Mouse (Mus musculus): ENCODE data around the gene Wdr34.

Wdr34 gene

GRCm38 (mm10) chr2:30026997-30027396 lies 21.7 kb downstream of the Wdr34 start:
- no peak for DNase-seq

GRCm38 (mm10) chr2:30025454-30025853 lies 23.2 kb downstream of the Wdr34 start:
- DNase-seq, result no peak

- no peak for DNase-seq
These were observed 34.2 kb downstream of the Wdr34 start for GRCm38 (mm10) chr2:30014326-30014966.

- no peak for DNase-seq
These were observed 37.8 kb downstream of the Wdr34 start for GRCm38 (mm10) chr2:30010840-30011281.

- no peak for DNase-seq
These were observed 39.6 kb downstream of the Wdr34 start for GRCm38 (mm10) chr2:30009101-30009500.

- DNase-seq, result no peak
These were observed 56.7 kb downstream of the Wdr34 start for GRCm38 (mm10) chr2:29991962-29992361.
